Mouse (Mus musculus) hindbrain, postnatal 0 days (tissue): ENCODE data around the gene Tmem50a. TPM values are rescaled to one million over a fixed set of nuclear protein-coding genes. Genes with fewer than 3 reads are reported as not detected.
A peak's percentile ranks its signal among the peaks of the same experiment; 100 is the strongest.
"Not testable (repeated sequence)": the region's sequence is repeated elsewhere in the genome, so short reads cannot be mapped to it uniquely, and the experiment has no call there.

Source experiments
- ATAC-seq: fragments of 200-750 bp; cut with Nextera tagmentation; 2 replicates; pipeline ENCODE4 v1.8.0; 2017; ENCODE audit warnings: mild to moderate bottlenecking, moderate TSS enrichment, moderate library complexity
- DNase-seq: peaks from one replicate; pipeline ENCODE4 v3.0.0-alpha.2; 2015; ENCODE audit warnings: low spot score
- H3K27ac ChIP-seq: fragments of 300-500 bp; sonication (generic); 2 replicates; pipeline ENCODE4 v1.5.1; 2014; ENCODE audit warnings: mild to moderate bottlenecking
- H3K27me3 ChIP-seq: fragments of 300-500 bp; sonication (generic); 2 replicates; pipeline ENCODE4 v1.6.1; 2014; ENCODE audit warnings: low read length, mixed read lengths; ENCODE audit not compliant: insufficient read depth
- H3K36me3 ChIP-seq: fragments of 300-500 bp; sonication (generic); 2 replicates; pipeline ENCODE4 v1.6.1; 2014; ENCODE audit warnings: low read length, mixed read lengths; ENCODE audit not compliant: insufficient read depth
- H3K4me1 ChIP-seq: fragments of 300-500 bp; sonication (generic); 2 replicates; pipeline ENCODE4 v1.6.1; 2014; ENCODE audit warnings: antibody characterized with exemption, low read length, mixed read lengths; ENCODE audit not compliant: insufficient read depth
- H3K4me2 ChIP-seq: fragments of 300-500 bp; sonication (generic); 2 replicates; pipeline ENCODE4 v1.6.1; 2014; ENCODE audit warnings: low read depth, mild to moderate bottlenecking, low read length, moderate library complexity, mixed read lengths
- H3K4me3 ChIP-seq: fragments of 300-500 bp; sonication (generic); 2 replicates; pipeline ENCODE4 v1.5.1; 2014; ENCODE audit warnings: low read length
- H3K9ac ChIP-seq: fragments of 300-500 bp; sonication (generic); replicated peaks from 2 replicates; pipeline ENCODE4 v1.6.1; 2014; ENCODE audit warnings: mild to moderate bottlenecking, low read length, moderate library complexity, mixed read lengths
- H3K9me3 ChIP-seq: fragments of 300-500 bp; sonication (generic); 2 replicates; pipeline ENCODE4 v1.6.1; 2016; ENCODE audit warnings: low read length, mixed read lengths
- CTCF ChIP-seq: IDR thresholded peaks from 2 replicates; pipeline ENCODE4 v1.5.1; 2016; ENCODE audit warnings: antibody characterized with exemption, control low read depth, low read depth
- whole genome bisulfite sequencing: fragments of 180-500 bp; shearing (Covaris S2); extraction: QIAGEN DNeasy Blood & Tissue Kit; methylation state at CpG from one replicate; pipeline ENCODE4 v1.1.7; 2014; 5-methylcytosine and 5-hydroxymethylcytosine counted together
- polyA plus RNA-seq: library from polyadenylated mRNA; unstranded; fragments of >200 nt; fragmentation: Nextera tagmentation; extraction: Ambion mirVana; gene quantifications from 2 replicates; pipeline ENCODE4 v1.2.1, GENCODE M21; 2015
- total RNA-seq: library from RNA; depleted of rRNA; stranded (reverse); fragments of >200 nt; gene quantifications from 2 replicates; pipeline ENCODE4 v1.2.3, GENCODE M21; 2014

Gene Tmem50a
- total and polyA plus RNA-seq, 2 experiments from 2014 or later: 149 to 231 TPM

DNA sequence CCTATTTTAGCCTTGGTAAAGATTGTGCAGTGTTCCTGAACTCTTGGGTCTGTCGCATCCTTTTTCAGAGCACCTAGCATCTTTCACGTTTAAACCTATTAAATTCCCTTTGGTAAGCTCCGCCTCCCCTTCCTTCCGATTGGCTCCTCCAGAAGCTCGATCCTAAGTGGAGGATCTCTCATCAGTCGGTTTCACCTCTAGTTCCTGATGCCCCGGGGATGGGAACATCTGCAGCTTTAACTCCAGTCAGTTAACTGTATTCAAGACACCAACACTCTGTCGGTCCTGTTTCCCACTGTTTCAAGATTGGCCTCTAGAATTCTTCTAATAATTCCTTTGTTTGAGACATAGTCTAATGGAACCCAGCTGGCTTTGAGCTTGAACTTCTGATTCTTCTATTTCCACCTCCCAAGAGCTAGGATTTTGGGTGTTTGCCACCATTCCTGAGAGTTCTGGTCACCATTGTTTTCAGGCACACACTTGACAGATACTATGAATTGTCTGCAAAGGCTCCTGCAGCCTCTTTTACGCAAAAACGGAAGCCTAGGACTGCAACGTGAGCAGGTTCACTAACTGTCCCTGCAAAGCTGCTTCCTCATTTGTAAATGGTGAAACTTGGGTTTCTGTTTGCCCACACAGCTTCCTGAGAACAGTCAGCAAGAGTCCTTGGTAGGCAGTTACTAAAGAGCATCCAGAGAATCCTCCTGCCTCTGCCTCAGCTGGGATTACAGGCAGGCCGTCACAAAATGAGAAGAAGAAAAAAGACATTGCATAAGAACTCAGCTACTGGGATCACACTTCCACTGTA, 5.1 kb upstream of the Tmem50a start:
- H3K27me3 ChIP-seq: no peaks in the 10 kb centered on the region
- TF ChIP-seq CTCF: no peak
- H3K9ac ChIP-seq: no peak overlapping the region
- H3K9me3 ChIP-seq: no peaks in the 10 kb centered on the region
- H3K27ac ChIP-seq: no peak overlapping the region
- H3K4me1 ChIP-seq: 0 out of 2 replicates have a peak, but pooled peaks cover 4% of the 10 kb centered on the region
- H3K4me3 ChIP-seq: no peak overlapping the region
- no peak overlapping the region for H3K4me2 ChIP-seq
- 38% methylated on average over 12 of the region's 12 CpGs for WGBS
- ATAC-seq (no peak), DNase-seq (no peak)
- no peaks in the 10 kb centered on the region for H3K36me3 ChIP-seq

DNA sequence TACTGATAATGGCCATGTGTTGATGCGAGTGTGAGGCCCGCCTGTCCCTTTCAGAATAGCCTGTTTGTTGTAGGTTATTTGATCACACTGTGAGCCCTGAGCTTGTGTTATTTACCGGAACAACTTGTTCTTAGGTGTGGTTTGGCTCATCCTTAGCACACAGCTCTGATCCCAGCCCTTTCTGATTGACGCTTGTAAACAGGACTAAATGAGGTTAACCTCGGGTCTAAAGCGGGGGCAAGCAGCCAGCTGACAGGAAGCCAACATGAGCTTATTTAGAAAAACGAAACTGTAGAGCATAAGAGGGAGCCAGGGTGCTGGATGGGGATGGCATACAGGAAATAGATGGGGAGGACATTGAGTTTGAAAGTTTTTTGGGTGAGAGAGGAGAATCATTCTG, 3.6 kb upstream of the Tmem50a start:
- H3K27ac ChIP-seq: no peak overlapping the region
- WGBS: 39% methylated on average over 7 of the region's 7 CpGs
- no peaks in the 10 kb centered on the region for H3K27me3 ChIP-seq
- no peak for TF ChIP-seq CTCF
- no peak overlapping the region for H3K4me2 ChIP-seq
- H3K4me3 ChIP-seq: no peak overlapping the region
- H3K36me3 ChIP-seq: no peaks in the 10 kb centered on the region
- ATAC-seq (no peak), DNase-seq (peak; percentile 36)
- H3K4me1 ChIP-seq: 0 out of 2 replicates have a peak, but pooled peaks cover 5% of the 10 kb centered on the region
- no peaks in the 10 kb centered on the region for H3K9me3 ChIP-seq
- H3K9ac ChIP-seq: no peak overlapping the region

DNA sequence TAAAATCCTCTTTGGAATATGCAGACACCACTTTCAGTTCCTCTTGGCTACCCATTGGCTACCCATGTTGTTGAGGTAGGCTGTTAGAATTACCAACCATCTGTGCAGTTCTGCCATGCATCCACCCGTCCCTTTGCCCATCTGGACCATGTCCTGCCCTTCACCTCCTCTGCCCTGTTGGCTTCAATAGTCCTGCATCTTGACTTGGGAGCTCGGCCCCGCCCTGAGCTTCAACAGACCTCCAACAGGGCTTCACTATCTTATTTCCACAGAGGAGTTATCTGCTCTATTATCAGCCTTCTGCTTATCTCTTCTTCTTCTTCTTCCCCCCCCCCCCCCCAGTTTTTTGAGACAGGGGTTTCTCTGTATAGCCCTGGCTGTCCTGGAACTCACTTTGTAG, 2.4 kb upstream of the Tmem50a start:
- ATAC-seq (no peak), DNase-seq (no peak)
- Histone ChIP-seq H3K27ac (no peak overlapping the region), H3K9me3 (no peaks in the 10 kb centered on the region), H3K4me2 (no peak overlapping the region), H3K27me3 (no peaks in the 10 kb centered on the region), H3K36me3 (no peaks in the 10 kb centered on the region), H3K4me1 (0 out of 2 replicates have a peak, but pooled peaks cover 5% of the 10 kb centered on the region), H3K4me3 (no peak overlapping the region), H3K9ac (no peak overlapping the region)
- TF ChIP-seq CTCF: no peak
- 72% methylated on average over 3 of the region's 3 CpGs for WGBS

DNA sequence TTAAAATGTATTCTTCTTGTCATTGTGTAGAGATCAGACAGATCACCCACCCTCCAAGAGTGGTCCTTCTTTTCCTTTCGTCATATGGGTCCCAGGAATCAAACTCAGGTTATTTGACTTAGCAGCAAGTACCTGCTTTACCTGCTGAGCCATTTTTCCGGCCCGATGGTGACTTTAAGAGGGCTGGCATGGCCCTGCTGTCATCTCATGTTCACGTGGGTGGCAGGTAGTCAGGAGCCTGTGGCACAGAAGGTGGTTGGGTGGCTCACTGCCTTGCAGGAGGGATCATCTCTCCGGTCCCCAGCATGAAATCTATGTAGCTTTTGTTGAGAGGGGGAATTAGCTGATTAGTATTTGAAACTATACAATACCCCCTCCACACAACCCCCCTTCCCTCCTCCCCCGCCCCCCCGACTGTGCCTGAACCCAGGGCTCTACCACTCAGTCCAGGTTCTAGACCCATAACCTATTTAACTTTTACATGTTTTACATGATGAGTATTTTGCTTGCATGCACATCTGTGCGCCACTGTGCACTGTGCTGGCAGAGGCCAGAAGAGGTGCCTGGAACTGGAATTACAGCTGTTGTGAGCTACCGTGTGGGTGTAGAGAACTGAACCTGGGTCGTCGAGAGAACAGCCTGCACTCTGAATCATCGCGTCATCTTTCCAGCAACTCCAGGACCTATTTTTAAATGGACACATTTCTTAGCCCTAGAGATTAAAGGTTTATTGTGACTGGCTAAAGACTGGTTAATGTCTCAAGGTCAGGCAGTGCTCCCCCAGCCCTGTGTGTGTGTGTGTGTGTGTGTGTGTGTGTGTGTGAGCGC, 613 bp upstream of the Tmem50a start:
- peak; percentile 23 for DNase-seq
- no peaks in the 10 kb centered on the region for H3K27me3 ChIP-seq
- WGBS: 59% methylated on average over 14 of the region's 14 CpGs
- no peaks in the 10 kb centered on the region for H3K9me3 ChIP-seq
- ATAC-seq: peak; percentile 50
- peak overlapping the region; percentile 91; the same call in 1 of the 2 replicates for H3K27ac ChIP-seq
- no peaks in the 10 kb centered on the region for H3K36me3 ChIP-seq
- peak overlapping the region; percentile 71 for H3K4me2 ChIP-seq
- 0 out of 2 replicates have a peak, but pooled peaks cover 5% of the 10 kb centered on the region for H3K4me1 ChIP-seq
- TF ChIP-seq CTCF: no peak
- H3K9ac ChIP-seq: peak overlapping the region; percentile 89; the same call in 1 of the 2 replicates
- peak overlapping the region; percentile 90 for H3K4me3 ChIP-seq

DNA sequence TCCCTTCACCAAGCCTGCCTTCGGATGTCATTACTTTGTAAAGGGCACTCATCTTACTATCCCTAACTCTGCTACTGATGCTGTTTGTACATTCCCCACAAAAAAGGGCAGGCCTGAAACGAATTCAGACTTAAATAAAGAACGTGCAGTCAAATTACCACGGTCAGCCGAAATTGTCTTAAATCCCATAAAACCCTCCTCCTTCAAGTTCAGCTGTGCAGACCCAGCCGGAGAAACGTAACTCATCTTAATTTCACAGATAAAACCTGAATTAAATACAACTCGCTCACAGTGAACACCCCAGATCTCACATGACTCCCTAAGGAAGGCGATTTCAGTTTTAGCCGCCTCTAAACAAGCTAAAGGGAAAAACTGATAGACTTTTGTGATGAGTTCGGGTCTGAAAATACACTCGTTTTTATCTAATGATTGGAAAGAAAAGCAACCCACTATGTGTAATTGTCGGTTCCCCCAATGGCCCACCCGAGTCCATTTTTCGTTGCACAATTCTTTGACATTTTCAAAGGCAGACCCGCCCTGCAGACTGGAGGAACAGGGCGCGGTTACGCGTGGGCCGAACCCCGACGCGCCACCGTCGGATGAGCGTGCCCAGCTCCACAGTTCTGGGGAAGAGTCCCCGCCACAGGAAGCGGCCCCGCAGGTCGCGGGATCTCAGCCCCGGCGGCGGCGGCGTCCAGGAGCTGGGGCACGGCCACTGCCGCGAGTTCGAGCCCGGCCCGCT, 531 bp downstream of the Tmem50a start:
- peak; percentile 64 for ATAC-seq
- Histone ChIP-seq H3K4me2 (peak overlapping the region; percentile 71), H3K9me3 (no peaks in the 10 kb centered on the region), H3K27me3 (no peaks in the 10 kb centered on the region), H3K36me3 (peaks cover 3% of the 10 kb centered on the region; the same call in 1 of the 2 replicates), H3K4me1 (0 out of 2 replicates have a peak, but pooled peaks cover 5% of the 10 kb centered on the region), H3K4me3 (peak overlapping the region; percentile 90), H3K27ac (peak overlapping the region; percentile 91), H3K9ac (peak overlapping the region; percentile 89)
- WGBS: 1% methylated on average over 43 of the region's 43 CpGs
- no peak for DNase-seq
- no peak for TF ChIP-seq CTCF

DNA sequence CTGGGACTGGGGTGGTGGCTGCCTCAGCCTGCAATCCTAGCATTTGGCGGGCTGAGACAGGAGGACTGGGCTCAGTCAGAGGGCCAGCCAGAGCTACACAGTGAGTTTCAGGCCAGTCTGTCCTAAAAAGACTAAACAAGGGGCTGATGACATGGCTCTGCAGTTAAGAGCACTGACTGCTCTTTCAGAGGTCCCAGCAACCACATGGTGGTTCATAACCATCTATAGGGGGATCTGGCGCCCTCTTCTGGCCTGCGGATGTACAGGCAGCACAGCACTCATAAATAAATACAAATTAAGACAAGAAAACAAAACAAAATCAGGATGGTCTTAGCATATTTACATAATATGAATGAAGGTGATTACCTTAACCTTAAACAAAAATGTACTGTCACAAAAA, 1.4 kb downstream of the Tmem50a start:
- Histone ChIP-seq H3K9me3 (no peaks in the 10 kb centered on the region), H3K36me3 (peaks cover 12% of the 10 kb centered on the region), H3K4me2 (peak overlapping the region; percentile 71), H3K27me3 (no peaks in the 10 kb centered on the region), H3K9ac (no peak overlapping the region), H3K27ac (no peak overlapping the region), H3K4me1 (0 out of 2 replicates have a peak, but pooled peaks cover 5% of the 10 kb centered on the region), H3K4me3 (peak overlapping the region; percentile 90)
- 29% methylated on average over 3 of the region's 3 CpGs for WGBS
- TF ChIP-seq CTCF: peak; percentile 84
- peak; percentile 82 for DNase-seq
- ATAC-seq: 0 out of 2 replicates have a peak, but pooled peaks have one; percentile 18

DNA sequence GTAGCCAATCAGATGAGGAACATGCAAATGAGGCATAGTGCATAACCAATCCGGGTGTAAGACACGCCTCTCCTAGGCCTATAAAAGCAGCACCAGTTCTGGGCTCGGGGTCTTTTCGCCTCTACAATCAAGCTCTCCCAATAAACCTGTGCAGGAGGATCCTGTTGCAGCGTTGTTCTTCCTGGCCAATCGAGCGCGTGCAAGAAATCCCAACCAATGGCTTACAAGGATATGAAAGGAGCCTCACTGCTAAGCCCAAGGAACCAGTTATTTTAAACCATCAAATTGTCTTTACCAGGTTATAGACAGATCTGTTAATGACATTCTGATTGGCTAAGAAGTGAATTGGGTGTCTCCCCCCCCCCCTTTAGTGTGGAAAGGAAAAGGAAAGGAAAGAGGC, 3.4 kb downstream of the Tmem50a start:
- not testable (repeated sequence) for DNase-seq, H3K9me3 ChIP-seq, H3K4me3 ChIP-seq, H3K27ac ChIP-seq, H3K4me1 ChIP-seq, H3K9ac ChIP-seq, ATAC-seq, H3K27me3 ChIP-seq, H3K4me2 ChIP-seq
- 95% methylated on average over 6 of the region's 8 CpGs for WGBS
- H3K36me3 ChIP-seq: peaks cover 28% of the 10 kb centered on the region
